Mouse (Mus musculus) embryonic fibroblast, embryonic 13.5 days (primary cell): ENCODE measurements around the gene Olfr1357.

Source experiments
- CTCF ChIP-seq: IDR thresholded peaks from 2 replicates; pipeline ENCODE4 v1.5.1; 2011; ENCODE audit warnings: mild to moderate bottlenecking, control low read depth, low read length, moderate library complexity, borderline replicate concordance; ENCODE audit not compliant: insufficient read depth
- POLR2A ChIP-seq: IDR thresholded peaks from 2 replicates; pipeline ENCODE4 v1.6.1; 2011; ENCODE audit warnings: low read depth, mild to moderate bottlenecking, control low read depth, low read length, moderate library complexity

DNA sequence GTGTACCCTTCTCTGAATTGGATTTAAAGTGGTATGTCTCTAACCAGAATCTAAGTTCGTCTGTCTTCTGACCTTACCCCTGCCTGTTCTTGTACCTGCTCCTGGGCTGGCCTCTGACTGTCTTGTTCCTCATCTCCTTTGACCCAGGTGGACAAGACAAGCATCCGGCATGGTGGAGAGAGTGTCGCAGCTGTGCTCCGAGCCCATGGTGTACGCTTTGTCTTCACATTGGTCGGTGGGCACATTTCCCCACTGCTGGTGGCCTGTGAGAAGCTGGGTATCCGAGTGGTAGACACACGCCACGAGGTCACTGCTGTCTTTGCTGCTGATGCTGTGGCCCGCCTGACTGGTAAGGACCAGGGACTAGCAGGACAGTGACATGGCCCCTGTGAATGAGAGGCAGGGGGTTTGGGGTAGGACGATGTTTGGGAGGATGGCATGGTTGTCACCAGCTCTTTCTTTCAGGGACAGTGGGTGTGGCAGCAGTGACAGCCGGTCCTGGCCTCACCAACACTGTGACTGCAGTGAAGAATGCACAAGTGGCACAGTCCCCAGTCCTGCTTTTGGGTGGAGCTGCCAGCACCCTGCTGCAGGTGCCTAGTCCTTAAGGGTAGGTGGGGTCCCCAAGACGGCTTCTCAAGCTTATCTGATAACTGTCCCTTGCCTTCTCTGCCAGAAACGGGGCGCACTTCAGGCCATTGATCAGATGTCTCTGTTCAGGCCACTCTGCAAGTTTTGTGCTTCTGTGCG, 41.3 kb downstream of the Olfr1357 start:
- no peak for TF ChIP-seq CTCF
- no peak for TF ChIP-seq POLR2A
